Mouse (Mus musculus): Measurements from ENCODE around the gene Dhx40.

- TF ChIP-seq CTCF (IDR thresholded peaks at IDR 0.05; ENCODE audit: control insufficient read depth, insufficient read depth, insufficient read length) (no peak), MAX (IDR thresholded peaks at IDR 0.05) (no peak), USF1 (IDR thresholded peaks at IDR 0.05; ENCODE audit: low read depth) (no peak), MYOG (IDR thresholded peaks at IDR 0.05; ENCODE audit: control insufficient read depth, extremely low read depth, insufficient read length) (no peak), MYOD1 (IDR thresholded peaks at IDR 0.05; ENCODE audit: control insufficient read depth, insufficient read length, low read depth) (no peak)
Observed at GRCm38 (mm10) chr11:86757142-86757479, 50.4 kb downstream of the Dhx40 start.

Data from C2C12 (cell line).